Mouse (Mus musculus): ENCODE results near the gene Myl9. TPM values are rescaled to one million over a fixed set of nuclear protein-coding genes. Genes with fewer than 3 reads are reported as not detected.

Myl9 gene
- polyA plus RNA-seq, 1 experiment, result 830 TPM

- peak overlapping the region; percentile 70 for H3K27ac ChIP-seq (ENCODE audit: insufficient read depth, low read length)
- TF ChIP-seq POLR2A (IDR thresholded peaks at IDR 0.05; ENCODE audit: low read depth, low read length) (peak; percentile 78), CTCF (IDR thresholded peaks at IDR 0.05; ENCODE audit: borderline replicate concordance, insufficient read depth, low read length) (no peak)
- H3K4me1 ChIP-seq (ENCODE audit: control insufficient read depth, insufficient read depth, low read length), result no peaks in the 10 kb centered on the region
- peak overlapping the region; percentile 48 for H3K4me3 ChIP-seq (ENCODE audit: insufficient read depth, low read length)
Observed at GRCm38 (mm10) chr2:156775455-156776435, 525 bp downstream of the Myl9 start.

GRCm38 (mm10) chr2:156776907-156777306 is 1.7 kb downstream of the Myl9 start:
- Histone ChIP-seq H3K4me1 (ENCODE audit: control insufficient read depth, insufficient read depth, low read length) (no peaks in the 10 kb centered on the region), H3K4me3 (ENCODE audit: insufficient read depth, low read length) (peak overlapping the region; percentile 37), H3K27ac (ENCODE audit: insufficient read depth, low read length) (no peak overlapping the region)
- no peak for TF ChIP-seq POLR2A (IDR thresholded peaks at IDR 0.05; ENCODE audit: low read depth, low read length)
- TF ChIP-seq CTCF (IDR thresholded peaks at IDR 0.05; ENCODE audit: borderline replicate concordance, insufficient read depth, low read length), result no peak

- peak overlapping the region; percentile 37 for H3K4me3 ChIP-seq (ENCODE audit: insufficient read depth, low read length)
- H3K4me1 ChIP-seq (ENCODE audit: control insufficient read depth, insufficient read depth, low read length), result no peaks in the 10 kb centered on the region
- H3K27ac ChIP-seq (ENCODE audit: insufficient read depth, low read length), result no peak overlapping the region
- TF ChIP-seq POLR2A (IDR thresholded peaks at IDR 0.05; ENCODE audit: low read depth, low read length) (no peak), CTCF (IDR thresholded peaks at IDR 0.05; ENCODE audit: borderline replicate concordance, insufficient read depth, low read length) (no peak)
Observed at GRCm38 (mm10) chr2:156777326-156778004, 2.2 kb downstream of the Myl9 start.

- no peak for TF ChIP-seq POLR2A (IDR thresholded peaks at IDR 0.05; ENCODE audit: low read depth, low read length)
- no peak for TF ChIP-seq CTCF (IDR thresholded peaks at IDR 0.05; ENCODE audit: borderline replicate concordance, insufficient read depth, low read length)
- Histone ChIP-seq H3K27ac (ENCODE audit: insufficient read depth, low read length) (no peak overlapping the region), H3K4me3 (ENCODE audit: insufficient read depth, low read length) (no peak overlapping the region), H3K4me1 (ENCODE audit: control insufficient read depth, insufficient read depth, low read length) (no peaks in the 10 kb centered on the region)
Observed at GRCm38 (mm10) chr2:156778571-156778970, 3.4 kb downstream of the Myl9 start.

- Histone ChIP-seq H3K4me1 (ENCODE audit: control insufficient read depth, insufficient read depth, low read length) (no peaks in the 10 kb centered on the region), H3K4me3 (ENCODE audit: insufficient read depth, low read length) (no peak overlapping the region), H3K27ac (ENCODE audit: insufficient read depth, low read length) (no peak overlapping the region)
- TF ChIP-seq POLR2A (IDR thresholded peaks at IDR 0.05; ENCODE audit: low read depth, low read length) (0 out of 2 replicates have a peak, but pooled peaks have one; percentile 24), CTCF (IDR thresholded peaks at IDR 0.05; ENCODE audit: borderline replicate concordance, insufficient read depth, low read length) (no peak)
Observed at GRCm38 (mm10) chr2:156779036-156779435, 3.8 kb downstream of the Myl9 start.

GRCm38 (mm10) chr2:156779488-156779887 is 4.3 kb downstream of the Myl9 start:
- H3K27ac ChIP-seq (ENCODE audit: insufficient read depth, low read length), result no peak overlapping the region
- no peak overlapping the region for H3K4me3 ChIP-seq (ENCODE audit: insufficient read depth, low read length)
- TF ChIP-seq CTCF (IDR thresholded peaks at IDR 0.05; ENCODE audit: borderline replicate concordance, insufficient read depth, low read length) (no peak), POLR2A (IDR thresholded peaks at IDR 0.05; ENCODE audit: low read depth, low read length) (no peak)
- H3K4me1 ChIP-seq (ENCODE audit: control insufficient read depth, insufficient read depth, low read length), result no peaks in the 10 kb centered on the region

GRCm38 (mm10) chr2:156780129-156780528 is 4.9 kb downstream of the Myl9 start:
- no peaks in the 10 kb centered on the region for H3K4me1 ChIP-seq (ENCODE audit: control insufficient read depth, insufficient read depth, low read length)
- TF ChIP-seq POLR2A (IDR thresholded peaks at IDR 0.05; ENCODE audit: low read depth, low read length) (no peak; the same call in 1 of the 2 replicates), CTCF (IDR thresholded peaks at IDR 0.05; ENCODE audit: borderline replicate concordance, insufficient read depth, low read length) (no peak)
- no peak overlapping the region for H3K27ac ChIP-seq (ENCODE audit: insufficient read depth, low read length)
- H3K4me3 ChIP-seq (ENCODE audit: insufficient read depth, low read length), result no peak overlapping the region

- Histone ChIP-seq H3K4me3 (ENCODE audit: insufficient read depth, low read length) (no peak overlapping the region), H3K27ac (ENCODE audit: insufficient read depth, low read length) (no peak overlapping the region), H3K4me1 (ENCODE audit: control insufficient read depth, insufficient read depth, low read length) (no peaks in the 10 kb centered on the region)
- TF ChIP-seq CTCF (IDR thresholded peaks at IDR 0.05; ENCODE audit: borderline replicate concordance, insufficient read depth, low read length) (no peak), POLR2A (IDR thresholded peaks at IDR 0.05; ENCODE audit: low read depth, low read length) (no peak; the same call in 1 of the 2 replicates)
Observed at GRCm38 (mm10) chr2:156780752-156781151, 5.5 kb downstream of the Myl9 start.

- Histone ChIP-seq H3K4me1 (ENCODE audit: control insufficient read depth, insufficient read depth, low read length) (no peaks in the 10 kb centered on the region), H3K4me3 (ENCODE audit: insufficient read depth, low read length) (no peak overlapping the region), H3K27ac (ENCODE audit: insufficient read depth, low read length) (no peak overlapping the region)
- TF ChIP-seq CTCF (IDR thresholded peaks at IDR 0.05; ENCODE audit: borderline replicate concordance, insufficient read depth, low read length) (no peak), POLR2A (IDR thresholded peaks at IDR 0.05; ENCODE audit: low read depth, low read length) (no peak)
Observed at GRCm38 (mm10) chr2:156781281-156781680, 6.1 kb downstream of the Myl9 start.

Measured in embryonic fibroblast, embryonic 13.5 days (primary cell).